ENCODE assay signal across 28 mouse cellular contexts in the genomic region with DNA sequence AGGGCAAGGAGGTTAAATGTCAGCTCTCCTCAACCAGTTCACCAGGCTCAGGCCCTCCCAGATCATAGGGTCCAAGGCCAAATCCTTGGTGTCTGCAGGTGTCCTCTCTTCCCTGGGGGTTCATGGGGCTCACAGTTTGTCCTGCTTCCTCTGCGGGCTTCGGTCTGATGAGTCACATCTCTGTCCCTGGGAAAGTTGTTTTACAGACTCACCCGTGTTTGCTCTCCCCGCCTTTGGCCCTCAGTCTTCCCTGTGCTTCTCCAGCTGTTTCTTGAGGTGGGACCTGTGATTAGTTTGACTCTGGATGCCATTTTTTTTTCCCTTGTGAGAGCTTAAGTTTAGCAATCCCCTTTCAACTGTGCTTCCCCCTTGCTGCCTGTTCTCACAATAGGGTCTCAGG. TPM values are rescaled to one million over a fixed set of nuclear protein-coding genes. Genes with fewer than 3 reads are reported as not detected.
DNase-seq lines count a peak whose midpoint lies in the region; ATAC-seq and TF ChIP-seq lines count a peak whose summit lies in the region.
"Had no signal": no experiment of that assay in that cellular context is flagged by ENCODE, and none has a peak within 500 bp of the region (broad histone marks: within the 10 kb centered on the region; RNA-seq: fewer than 3 reads in every experiment).

No protein-coding gene starts in this region.

- H3K9ac ChIP-seq in intestine, postnatal 0 days (ENCODE audit: low read depth, low read length) = no peak overlapping the region
- H3K9ac ChIP-seq in lung, postnatal 0 days (replicated peaks; ENCODE audit: low read depth) = no peak overlapping the region
- H3K9ac ChIP-seq: forebrain, postnatal 0 days; midbrain, embryonic 13.5 days; neural tube, embryonic 12.5 days had no signal

- TF ChIP-seq EP300 in lung, postnatal 0 days (IDR thresholded peaks at IDR 0.05) = no peak

- intact Hi-C loops in gastrocnemius, adult 2 months (cut with DNase I) = no loop called here

- no peaks in the 10 kb centered on the region for H3K36me3 ChIP-seq in intestine, postnatal 0 days (ENCODE audit: control insufficient read depth, insufficient read depth)
- H3K36me3 ChIP-seq in lung, postnatal 0 days (ENCODE audit: insufficient read depth, low read length) = no peaks in the 10 kb centered on the region
- H3K36me3 ChIP-seq: embryonic facial prominence, embryonic 10.5 days; midbrain, embryonic 13.5 days; neural tube, embryonic 12.5 days had no signal

- no peak overlapping the region for H3K27ac ChIP-seq in gastrocnemius, adult 2 months
- H3K27ac ChIP-seq in intestine, postnatal 0 days (ENCODE audit: low read depth, low read length) = peak overlapping the region; percentile 60
- no peak overlapping the region for H3K27ac ChIP-seq in lung, postnatal 0 days (ENCODE audit: low read length)
- H3K27ac ChIP-seq: embryonic facial prominence, embryonic 10.5 days; kidney, postnatal 0 days; midbrain, embryonic 13.5 days; neural tube, embryonic 12.5 days had no signal

- TF ChIP-seq CTCF in gastrocnemius, adult 2 months (IDR thresholded peaks at IDR 0.05) = no peak
- no peak for TF ChIP-seq CTCF in intestine, postnatal 0 days (IDR thresholded peaks at IDR 0.05; ENCODE audit: low read depth)
- no peak for TF ChIP-seq CTCF in lung, postnatal 0 days (IDR thresholded peaks at IDR 0.05)

- H3K4me1 ChIP-seq in intestine, postnatal 0 days (replicated peaks; ENCODE audit: control insufficient read depth, insufficient read depth, low read length) = no peaks in the 10 kb centered on the region; the same call in 1 of the 2 replicates
- H3K4me1 ChIP-seq in lung, postnatal 0 days (ENCODE audit: insufficient read depth, low read depth, low read length) = no peaks in the 10 kb centered on the region

- H3K4me2 ChIP-seq in intestine, postnatal 0 days (replicated peaks; ENCODE audit: low read depth) = peak overlapping the region; percentile 30
- no peak overlapping the region for H3K4me2 ChIP-seq in lung, postnatal 0 days (replicated peaks; ENCODE audit: low read depth, low read length)
- H3K4me2 ChIP-seq: midbrain, embryonic 13.5 days; neural tube, embryonic 12.5 days had no signal

- peak; percentile 33 to 37 for DNase-seq in adrenal gland, postnatal 36 days
- DNase-seq in adrenal gland, postnatal 25 days = no peak
- peak; percentile 13 for DNase-seq in gastrocnemius, adult 2 months
- no peak for DNase-seq in gastrocnemius, adult 18-20 months (ENCODE audit: low spot score)
- peak; percentile 52 for DNase-seq in 3134 (ENCODE audit: extremely low read depth, insufficient read length, low spot score)
- no peak for DNase-seq in lung, postnatal 0 days (ENCODE audit: low spot score)
- no peak for DNase-seq in thymus, postnatal 4 days
- DNase-seq: adrenal gland, adult 2 months; cerebellum, adult 2 months; forebrain, postnatal 0 days; kidney, adult 18-20 months; lung, postnatal 10 days; right cerebral cortex, postnatal 14 days; spleen, adult 18-20 months; thymus, postnatal 14 days had no signal

- 34% methylated on average over 4 of the region's 4 CpGs for WGBS in intestine, postnatal 0 days
- 68% methylated on average over 4 of the region's 4 CpGs for WGBS in lung, postnatal 0 days

- H3K9me3 ChIP-seq in intestine, postnatal 0 days (ENCODE audit: control insufficient read depth) = no peaks in the 10 kb centered on the region
- no peaks in the 10 kb centered on the region for H3K9me3 ChIP-seq in lung, postnatal 0 days (ENCODE audit: low read length)
- H3K9me3 ChIP-seq: embryonic facial prominence, embryonic 10.5 days; midbrain, embryonic 13.5 days; neural tube, embryonic 12.5 days had no signal

- H3K4me3 ChIP-seq in gastrocnemius, adult 2 months = no peak overlapping the region
- no peak overlapping the region for H3K4me3 ChIP-seq in intestine, postnatal 0 days (ENCODE audit: low read depth, low read length)
- H3K4me3 ChIP-seq in lung, postnatal 0 days (ENCODE audit: low read depth, low read length) = no peak overlapping the region
- H3K4me3 ChIP-seq: embryonic facial prominence, embryonic 10.5 days; midbrain, embryonic 13.5 days; neural tube, embryonic 12.5 days had no signal

- H3K27me3 ChIP-seq in intestine, postnatal 0 days (replicated peaks; ENCODE audit: control insufficient read depth, insufficient read depth, low read length) = no peaks in the 10 kb centered on the region
- no peaks in the 10 kb centered on the region for H3K27me3 ChIP-seq in lung, postnatal 0 days (replicated peaks; ENCODE audit: insufficient read depth, low read length)
- H3K27me3 ChIP-seq: midbrain, embryonic 13.5 days; neural tube, embryonic 12.5 days; Patski had no signal

- ATAC-seq in intestine, postnatal 0 days = peak; percentile 33
- ATAC-seq in lung, postnatal 0 days = no peak
- ATAC-seq: forebrain, postnatal 0 days; hindbrain, embryonic 16.5 days; midbrain, embryonic 13.5 days had no signal

RNA-seq across cellular contexts. Expression of gene Cfap97d2, which starts 9.5 kb away (rescaled TPM):
- total RNA-seq in adrenal gland, postnatal 36 days (2021) = under 1 TPM in 1 of 2 experiments, not detected in 1; 0.20 TPM
- not detected in 2 replicates for total RNA-seq in adrenal gland, postnatal 25 days (2021)
- total RNA-seq in gastrocnemius, adult 2 months (2021) = not detected
- total RNA-seq in gastrocnemius, adult 18-20 months (2021) = not detected
- not detected in 2 replicates for polyA plus RNA-seq in intestine, postnatal 0 days (2015; fragmentation: Nextera tagmentation; extraction: Ambion mirVana)
- 0.81 and 1.1 TPM in 2 replicates for polyA plus RNA-seq in lung, postnatal 0 days (2015; fragmentation: Nextera tagmentation; extraction: Ambion mirVana)
- total RNA-seq: adrenal gland, adult 2 months; ES-E14; hematopoietic stem cell, adult 5-6 weeks; liver, adult 2 months had no signal
- polyA plus RNA-seq: heart, postnatal 0 days; kidney, postnatal 0 days; limb, embryonic 11.5 days; liver, adult 2 months; liver, embryonic 16.5 days; Patski had no signal

RNA-seq across cellular contexts. Expression of gene Rasa3, which starts 18.8 kb away (rescaled TPM):
- total RNA-seq in adrenal gland, postnatal 36 days (2021) = 10 to 100 TPM; 34.5 to 64.0 TPM
- total RNA-seq in adrenal gland, postnatal 25 days (2021) = 39.2 and 63.9 TPM in 2 replicates
- 10 to 100 TPM in 1 of 2 experiments, 1 to 10 TPM in 1; 5.9 to 10.5 TPM for total RNA-seq in gastrocnemius, adult 2 months (2021)
- total RNA-seq in gastrocnemius, adult 18-20 months (2021) = 1 to 10 TPM; 6.8 to 7.3 TPM
- polyA plus RNA-seq in intestine, postnatal 0 days (2015; fragmentation: Nextera tagmentation; extraction: Ambion mirVana) = 9.8 and 9.9 TPM in 2 replicates
- 28.5 and 28.6 TPM in 2 replicates for polyA plus RNA-seq in lung, postnatal 0 days (2015; fragmentation: Nextera tagmentation; extraction: Ambion mirVana)

Comparison
In these comparisons a context has a peak if more than half of its experiments do, and no peak if none do; other contexts are left out.
1. DNase-seq: peak in adrenal gland, postnatal 36 days (2 of 2), gastrocnemius, adult 2 months (single experiment) and 3134 (single experiment); none in adrenal gland, postnatal 25 days (single experiment), gastrocnemius, adult 18-20 months (single experiment), lung, postnatal 0 days (single experiment) and thymus, postnatal 4 days (single experiment).